Mouse (Mus musculus): ENCODE data around the gene Hhat.

The Hhat gene

GRCm38 (mm10) chr1:192543686-192544085 lies 227.3 kb downstream of the Hhat start:
- peak; percentile 61 for DNase-seq

GRCm38 (mm10) chr1:192542093-192542492 lies 228.9 kb downstream of the Hhat start:
- peak; percentile 43 for DNase-seq

- no peak for DNase-seq
These were observed 233.9 kb downstream of the Hhat start for GRCm38 (mm10) chr1:192537169-192537568.

GRCm38 (mm10) chr1:192536440-192536839 lies 234.6 kb downstream of the Hhat start:
- no peak for DNase-seq

- no peak for DNase-seq
These were observed 238.0 kb downstream of the Hhat start for GRCm38 (mm10) chr1:192533016-192533415.

GRCm38 (mm10) chr1:192532212-192532611 lies 238.8 kb downstream of the Hhat start:
- DNase-seq, result no peak

- DNase-seq, result no peak
These were observed 239.4 kb downstream of the Hhat start for GRCm38 (mm10) chr1:192531490-192532146.

- DNase-seq, result no peak
These were observed 245.2 kb downstream of the Hhat start for GRCm38 (mm10) chr1:192525711-192526350.

- no peak for DNase-seq
These were observed 248.4 kb downstream of the Hhat start for GRCm38 (mm10) chr1:192522376-192523178.

- peak; percentile 94 for DNase-seq
These were observed 250.1 kb downstream of the Hhat start for GRCm38 (mm10) chr1:192520836-192521435.

- DNase-seq, result no peak
These were observed 251.3 kb downstream of the Hhat start for GRCm38 (mm10) chr1:192519713-192520112.

GRCm38 (mm10) chr1:192515373-192515772 lies 255.7 kb downstream of the Hhat start:
- no peak for DNase-seq

- DNase-seq, result no peak
These were observed 258.2 kb downstream of the Hhat start for GRCm38 (mm10) chr1:192512821-192513220.

GRCm38 (mm10) chr1:192503651-192504050 lies 267.4 kb downstream of the Hhat start:
- DNase-seq, result no peak

GRCm38 (mm10) chr1:192502835-192503234 lies 268.2 kb downstream of the Hhat start:
- DNase-seq, result no peak

GRCm38 (mm10) chr1:192502016-192502415 lies 269.0 kb downstream of the Hhat start:
- DNase-seq, result no peak

GRCm38 (mm10) chr1:192497505-192497904 lies 273.5 kb downstream of the Hhat start:
- DNase-seq, result no peak

GRCm38 (mm10) chr1:192489908-192490825 lies 280.9 kb downstream of the Hhat start:
- DNase-seq, result peak; percentile 82

GRCm38 (mm10) chr1:192487571-192487970 lies 283.5 kb downstream of the Hhat start:
- no peak for DNase-seq

- DNase-seq, result no peak
These were observed 286.0 kb downstream of the Hhat start for GRCm38 (mm10) chr1:192485030-192485429.

- no peak for DNase-seq
These were observed 289.6 kb downstream of the Hhat start for GRCm38 (mm10) chr1:192481446-192481845.

GRCm38 (mm10) chr1:192480072-192480784 lies 290.8 kb downstream of the Hhat start:
- peak; percentile 80 for DNase-seq
